Mouse (Mus musculus): ENCODE results near the gene Rbfox1. TPM values are rescaled to one million over a fixed set of nuclear protein-coding genes. Genes with fewer than 3 reads are reported as not detected.

Gene Rbfox1
- polyA plus RNA-seq, 1 experiment, result 0.21 TPM

DNA sequence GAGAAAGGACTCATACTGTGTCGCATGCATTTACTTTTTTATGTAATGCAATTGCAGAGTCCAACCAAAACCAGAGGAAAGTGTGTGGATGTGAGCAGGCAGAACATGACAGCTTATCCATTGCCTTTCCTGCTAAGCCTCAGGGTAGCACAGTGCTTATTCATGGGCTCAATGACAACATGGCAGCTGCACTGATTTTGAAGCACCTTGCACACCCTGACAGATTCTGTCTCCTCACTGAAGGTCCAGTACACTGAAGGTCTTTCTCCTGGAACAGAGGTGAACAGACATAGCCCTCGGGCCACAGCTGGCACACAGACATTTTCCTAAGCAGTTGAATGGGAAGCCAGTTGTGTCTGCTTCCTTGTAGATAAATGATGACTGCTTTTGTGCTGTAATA is 1254.3 kb downstream of the Rbfox1 start:
- H3K9me3 ChIP-seq, result peaks cover 22% of the 10 kb centered on the region; the same call in 1 of the 2 replicates
- TF ChIP-seq FLI1 (IDR thresholded peaks at IDR 0.05; ENCODE audit: low read length) (no peak), GATA1 (IDR thresholded peaks at IDR 0.05; ENCODE audit: borderline replicate concordance, low read length) (no peak)
- H3K4me1 ChIP-seq, result peaks cover 4% of the 10 kb centered on the region; the same call in 1 of the 2 replicates

DNA sequence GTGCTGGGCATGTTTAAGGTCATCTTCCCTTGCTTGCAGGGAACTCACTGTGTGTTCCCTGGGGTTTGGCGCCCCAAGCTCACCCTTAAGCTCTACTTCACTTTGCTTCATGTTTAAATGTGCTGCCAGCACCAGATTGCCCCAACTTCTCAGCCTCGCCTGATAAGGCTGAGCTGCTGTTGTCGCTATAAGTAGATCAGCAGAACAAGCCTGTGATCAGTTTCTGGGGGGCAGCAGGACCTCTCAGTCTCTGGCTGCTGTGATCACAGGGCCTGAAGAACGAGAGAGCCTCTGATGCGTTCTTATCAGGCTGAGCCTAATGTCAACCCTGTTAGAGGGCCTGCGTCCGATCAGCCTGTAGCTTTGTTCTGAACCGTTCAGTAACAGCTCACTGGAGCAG is 1255.8 kb downstream of the Rbfox1 start:
- Histone ChIP-seq H3K4me3 (replicated peaks) (no peak overlapping the region), H3K4me1 (peaks cover 4% of the 10 kb centered on the region; the same call in 1 of the 2 replicates), H3K9me3 (peaks cover 22% of the 10 kb centered on the region; the same call in 1 of the 2 replicates), H3K36me3 (replicated peaks; ENCODE audit: low read length) (no peaks in the 10 kb centered on the region), H3K27me3 (replicated peaks) (no peaks in the 10 kb centered on the region)
- no peak for TF ChIP-seq FLI1 (IDR thresholded peaks at IDR 0.05; ENCODE audit: low read length)
- TF ChIP-seq GATA1 (IDR thresholded peaks at IDR 0.05; ENCODE audit: borderline replicate concordance, low read length), result no peak

More for the DNA sequence above, 1254.3 kb downstream of the Rbfox1 start:
- H3K4me3 ChIP-seq (replicated peaks), result peak overlapping the region; percentile 38
- H3K27me3 ChIP-seq (replicated peaks), result no peaks in the 10 kb centered on the region
- H3K36me3 ChIP-seq (replicated peaks; ENCODE audit: low read length), result no peaks in the 10 kb centered on the region

DNA sequence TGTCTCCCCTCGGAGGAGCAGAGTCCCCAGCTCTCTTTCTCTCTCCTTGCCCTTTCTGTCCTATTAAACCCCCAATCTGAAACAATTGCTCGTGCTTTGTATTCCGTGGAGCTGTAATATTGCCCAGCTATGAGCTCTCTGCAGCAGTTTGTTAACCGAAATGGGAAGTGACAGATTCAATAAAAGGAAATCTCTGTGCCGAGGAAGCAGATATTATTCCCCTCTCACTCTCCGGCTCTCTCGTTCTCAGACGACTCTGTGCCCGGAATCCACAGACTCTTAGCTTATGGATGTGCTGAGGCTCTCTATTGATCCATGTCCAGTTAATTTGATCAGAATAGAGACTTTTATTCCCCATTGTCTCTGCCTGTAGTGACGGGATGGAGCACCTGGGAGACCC is 1260.3 kb downstream of the Rbfox1 start:
- H3K9me3 ChIP-seq, result peaks cover 10% of the 10 kb centered on the region; the same call in 1 of the 2 replicates
- H3K36me3 ChIP-seq (replicated peaks; ENCODE audit: low read length), result no peaks in the 10 kb centered on the region
- no peak overlapping the region for H3K4me3 ChIP-seq (replicated peaks)
- no peaks in the 10 kb centered on the region for H3K4me1 ChIP-seq
- H3K27me3 ChIP-seq (replicated peaks), result no peaks in the 10 kb centered on the region
- TF ChIP-seq FLI1 (IDR thresholded peaks at IDR 0.05; ENCODE audit: low read length) (no peak), GATA1 (IDR thresholded peaks at IDR 0.05; ENCODE audit: borderline replicate concordance, low read length) (no peak)

DNA sequence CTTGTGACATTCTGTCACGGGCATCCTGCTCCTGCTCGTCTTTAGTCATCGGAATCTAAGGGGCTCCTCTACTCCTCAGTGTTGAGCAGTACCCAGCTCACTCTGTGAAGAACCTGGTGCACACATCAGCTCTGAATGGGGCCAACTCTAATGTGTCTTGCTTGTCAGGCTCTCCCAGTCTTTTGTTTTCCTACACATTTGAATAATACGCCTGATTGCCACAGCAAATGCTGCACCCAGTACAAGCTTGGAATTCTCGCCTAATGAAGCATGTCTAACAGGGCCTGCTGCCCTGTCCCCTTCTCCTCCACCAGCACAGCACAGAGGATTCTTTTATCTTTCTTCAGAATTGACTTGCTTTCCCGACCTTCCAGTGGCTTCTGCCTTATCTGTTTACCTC is 1261.3 kb downstream of the Rbfox1 start:
- H3K27me3 ChIP-seq (replicated peaks), result no peaks in the 10 kb centered on the region
- peaks cover 4% of the 10 kb centered on the region; the same call in 1 of the 2 replicates for H3K9me3 ChIP-seq
- TF ChIP-seq FLI1 (IDR thresholded peaks at IDR 0.05; ENCODE audit: low read length) (no peak), GATA1 (IDR thresholded peaks at IDR 0.05; ENCODE audit: borderline replicate concordance, low read length) (no peak)
- no peaks in the 10 kb centered on the region for H3K4me1 ChIP-seq
- no peak overlapping the region for H3K4me3 ChIP-seq (replicated peaks)
- no peaks in the 10 kb centered on the region for H3K36me3 ChIP-seq (replicated peaks; ENCODE audit: low read length)

DNA sequence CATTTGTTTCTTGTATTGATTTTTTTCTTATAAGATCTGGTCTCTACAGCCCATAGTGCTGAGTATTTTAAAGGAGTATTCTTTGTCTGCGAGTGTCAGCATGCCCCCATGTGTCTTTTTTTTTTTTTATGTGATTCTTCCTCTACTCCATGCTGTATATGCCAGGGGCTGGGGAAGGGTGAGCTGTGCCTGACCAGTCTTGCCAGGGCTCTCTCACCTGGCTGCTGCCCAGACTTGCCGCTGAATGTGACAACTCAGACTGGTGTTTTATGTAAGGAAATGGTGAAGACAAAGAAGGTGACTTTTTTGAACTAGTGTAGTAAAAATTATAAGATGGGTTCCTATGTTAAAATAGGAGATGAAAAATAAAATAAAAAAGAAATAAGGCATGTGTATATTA is 1262.7 kb downstream of the Rbfox1 start:
- Histone ChIP-seq H3K4me1 (no peaks in the 10 kb centered on the region), H3K36me3 (replicated peaks; ENCODE audit: low read length) (no peaks in the 10 kb centered on the region), H3K4me3 (replicated peaks) (no peak overlapping the region), H3K9me3 (no peaks in the 10 kb centered on the region; the same call in 1 of the 2 replicates), H3K27me3 (replicated peaks) (no peaks in the 10 kb centered on the region)
- TF ChIP-seq FLI1 (IDR thresholded peaks at IDR 0.05; ENCODE audit: low read length) (no peak), GATA1 (IDR thresholded peaks at IDR 0.05; ENCODE audit: borderline replicate concordance, low read length) (no peak)

DNA sequence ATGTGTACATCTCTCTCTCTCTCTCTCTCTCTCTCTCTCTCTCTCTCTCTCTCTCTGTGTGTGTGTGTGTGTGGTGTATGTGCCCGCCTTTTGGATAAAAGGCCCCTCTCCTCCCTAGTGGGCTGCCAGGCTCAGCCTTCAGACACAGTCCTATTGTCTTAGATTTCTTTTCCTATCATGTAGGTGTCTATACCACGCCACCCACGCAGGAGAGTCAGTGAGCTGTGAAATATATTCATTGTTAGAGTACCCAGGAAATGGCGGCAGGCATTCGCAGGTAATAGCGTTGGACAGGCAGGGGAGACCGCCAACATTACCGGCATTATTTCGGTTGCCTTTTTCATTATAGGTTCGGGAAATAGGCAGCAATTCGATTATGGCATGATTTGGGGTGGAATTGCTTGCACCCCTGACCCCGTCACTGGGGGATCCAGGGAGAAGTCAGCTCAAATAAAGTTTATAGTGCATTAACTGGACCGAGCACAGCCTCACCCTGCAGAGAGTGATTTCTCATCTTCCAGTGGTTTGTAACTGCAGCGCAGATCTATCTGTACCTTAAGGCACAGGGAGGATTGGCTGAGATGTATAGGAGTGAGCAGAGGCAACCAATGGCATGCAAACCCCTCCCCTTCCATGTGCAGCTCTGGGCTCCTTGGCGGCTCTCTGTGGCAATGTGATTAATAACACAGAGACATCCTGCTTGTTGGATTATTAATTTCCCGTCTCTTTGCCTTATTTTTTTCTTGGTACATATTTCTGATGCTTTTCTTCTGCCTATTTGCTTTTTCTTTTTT is 1264.1 kb downstream of the Rbfox1 start:
- Histone ChIP-seq H3K36me3 (replicated peaks; ENCODE audit: low read length) (no peaks in the 10 kb centered on the region), H3K4me1 (no peaks in the 10 kb centered on the region), H3K27me3 (replicated peaks) (no peaks in the 10 kb centered on the region), H3K9me3 (no peaks in the 10 kb centered on the region), H3K4me3 (replicated peaks) (no peak overlapping the region)
- TF ChIP-seq FLI1 (IDR thresholded peaks at IDR 0.05; ENCODE audit: low read length), result no peak
- no peak for TF ChIP-seq GATA1 (IDR thresholded peaks at IDR 0.05; ENCODE audit: borderline replicate concordance, low read length)

DNA sequence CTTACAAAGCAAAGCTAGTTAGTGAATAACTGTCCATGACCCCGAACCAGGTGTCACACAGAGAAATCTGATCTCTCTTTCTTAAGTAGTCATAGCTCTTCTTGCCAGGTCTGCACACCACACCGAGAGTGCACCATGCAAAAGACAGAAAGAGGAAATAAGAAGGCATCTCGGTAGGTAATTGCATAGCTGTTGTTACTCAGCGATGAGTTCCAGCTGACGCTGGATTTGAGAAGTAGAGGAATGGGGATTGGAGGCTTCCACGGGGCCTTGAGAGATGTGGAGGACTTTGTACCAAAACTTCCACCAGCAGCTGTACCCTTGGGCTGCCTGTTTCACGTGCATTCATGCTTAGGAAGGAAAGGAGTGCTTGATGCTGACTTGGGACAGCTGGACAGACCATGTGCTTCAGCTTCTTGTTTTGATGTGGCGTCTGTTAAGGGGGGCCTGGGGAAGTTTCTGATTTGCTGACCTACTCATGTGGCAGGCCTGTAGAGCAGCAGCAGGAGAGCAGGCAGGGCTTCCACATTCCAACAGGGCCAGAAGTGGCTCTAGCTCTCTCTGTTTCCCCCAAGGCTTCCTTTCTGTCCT is 1265.1 kb downstream of the Rbfox1 start:
- no peaks in the 10 kb centered on the region for H3K4me1 ChIP-seq
- H3K9me3 ChIP-seq, result no peaks in the 10 kb centered on the region
- no peaks in the 10 kb centered on the region for H3K36me3 ChIP-seq (replicated peaks; ENCODE audit: low read length)
- no peaks in the 10 kb centered on the region for H3K27me3 ChIP-seq (replicated peaks)
- H3K4me3 ChIP-seq (replicated peaks), result no peak overlapping the region
- no peak for TF ChIP-seq GATA1 (IDR thresholded peaks at IDR 0.05; ENCODE audit: borderline replicate concordance, low read length)
- no peak for TF ChIP-seq FLI1 (IDR thresholded peaks at IDR 0.05; ENCODE audit: low read length)

DNA sequence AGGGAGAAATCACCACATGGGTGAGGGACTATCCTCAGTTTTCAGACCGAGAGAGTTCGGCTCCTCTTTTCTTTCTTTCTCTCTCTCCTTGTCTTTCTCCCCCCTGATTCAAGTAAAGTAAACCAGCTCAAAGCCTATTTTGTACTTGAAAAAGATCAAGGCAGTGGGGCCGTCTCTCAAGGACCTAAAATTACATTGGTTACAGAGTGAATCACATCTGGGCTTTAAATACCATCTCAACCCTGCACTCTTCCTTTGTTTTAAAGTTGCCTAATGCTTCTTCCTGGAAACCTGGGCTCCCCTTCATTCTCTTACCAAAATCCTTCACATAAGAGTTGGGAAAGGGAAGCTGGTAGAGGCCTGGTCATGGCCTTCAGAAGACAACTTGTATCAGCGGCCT is 1267.2 kb downstream of the Rbfox1 start:
- H3K4me3 ChIP-seq (replicated peaks), result no peak overlapping the region

DNA sequence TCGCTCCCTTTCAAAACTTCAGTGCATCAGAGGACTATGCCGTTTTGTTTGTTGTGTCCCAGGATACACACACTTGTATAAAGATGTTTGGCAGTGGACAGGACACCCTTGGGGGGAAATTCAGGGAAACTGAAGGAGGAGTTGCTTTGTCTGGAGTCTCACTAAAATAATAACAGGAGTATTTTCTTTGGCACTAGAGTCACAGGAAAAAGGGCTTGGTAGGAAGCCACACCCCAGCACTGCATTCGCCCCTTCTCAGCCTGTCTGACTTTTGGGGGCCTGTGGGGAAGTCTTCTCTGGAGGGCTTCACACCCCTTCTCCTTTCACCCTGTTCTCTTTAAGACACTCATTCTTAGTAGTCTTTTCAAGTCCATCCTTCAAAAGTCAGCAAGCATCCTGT is 1269.5 kb downstream of the Rbfox1 start:
- Histone ChIP-seq H3K9me3 (peaks cover 8% of the 10 kb centered on the region; the same call in 1 of the 2 replicates), H3K27me3 (replicated peaks) (no peaks in the 10 kb centered on the region), H3K4me3 (replicated peaks) (no peak overlapping the region), H3K36me3 (replicated peaks; ENCODE audit: low read length) (no peaks in the 10 kb centered on the region), H3K4me1 (no peaks in the 10 kb centered on the region)
- TF ChIP-seq FLI1 (IDR thresholded peaks at IDR 0.05; ENCODE audit: low read length), result no peak

More for the DNA sequence above, 1267.2 kb downstream of the Rbfox1 start:
- Histone ChIP-seq H3K4me1 (no peaks in the 10 kb centered on the region), H3K9me3 (no peaks in the 10 kb centered on the region), H3K36me3 (replicated peaks; ENCODE audit: low read length) (no peaks in the 10 kb centered on the region), H3K27me3 (replicated peaks) (no peaks in the 10 kb centered on the region)
- TF ChIP-seq GATA1 (IDR thresholded peaks at IDR 0.05; ENCODE audit: borderline replicate concordance, low read length) (no peak), FLI1 (IDR thresholded peaks at IDR 0.05; ENCODE audit: low read length) (no peak)

Data from megakaryocyte, embryonic 14.5 days (primary cell).